Mouse (Mus musculus): ENCODE data around the gene Wdr60.

The Wdr60 gene

DNA sequence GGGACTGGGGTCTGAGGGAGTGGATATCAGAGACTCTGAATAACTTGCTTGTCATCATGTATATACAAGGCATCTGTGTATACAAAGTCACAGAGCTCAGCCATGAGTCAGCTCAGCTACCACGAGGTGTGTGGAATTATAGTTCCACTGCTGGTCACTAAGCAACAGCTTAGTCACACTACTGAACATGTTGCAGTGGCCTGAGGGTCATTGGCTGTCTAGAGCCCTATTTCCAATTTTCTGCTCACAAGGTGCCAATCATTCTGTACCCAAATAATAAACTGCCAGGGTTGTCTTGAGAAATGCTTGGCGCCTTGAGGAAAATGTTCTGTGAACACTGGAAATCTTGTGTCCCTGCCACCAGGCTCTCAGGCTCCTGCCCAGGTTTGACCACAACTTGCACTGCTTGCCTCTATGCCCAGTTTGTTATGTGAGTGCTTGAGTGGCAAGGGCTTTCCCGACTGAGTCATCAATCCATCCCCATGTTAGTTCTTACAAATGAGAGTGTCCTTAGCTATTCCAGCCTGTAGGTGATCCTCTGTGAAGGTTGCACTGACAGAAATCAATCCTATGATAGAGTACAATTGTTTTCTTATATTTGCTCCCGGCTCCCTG, 81.3 kb downstream of the Wdr60 start:
- DNase-seq, result no peak

DNA sequence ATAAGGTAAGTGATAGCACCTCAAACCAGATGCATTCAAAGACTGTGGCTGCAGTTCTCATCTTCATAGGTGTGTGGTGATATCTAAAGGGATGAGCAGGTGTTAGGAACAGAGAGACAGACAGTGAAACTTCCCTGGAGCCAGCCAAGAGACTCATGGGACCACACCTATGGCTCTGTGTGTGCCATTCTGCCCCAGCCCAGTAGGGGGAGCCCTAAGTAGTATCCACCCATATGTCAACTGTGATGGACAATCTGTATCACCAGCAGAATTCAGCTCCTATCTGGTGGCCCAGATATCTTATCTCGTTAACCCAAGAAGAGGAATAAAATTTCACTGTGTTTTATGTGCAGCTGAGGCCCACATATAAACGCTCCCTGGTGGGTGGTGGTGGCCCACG, 85.9 kb downstream of the Wdr60 start:
- DNase-seq, result peak; percentile 55 to 60

DNA sequence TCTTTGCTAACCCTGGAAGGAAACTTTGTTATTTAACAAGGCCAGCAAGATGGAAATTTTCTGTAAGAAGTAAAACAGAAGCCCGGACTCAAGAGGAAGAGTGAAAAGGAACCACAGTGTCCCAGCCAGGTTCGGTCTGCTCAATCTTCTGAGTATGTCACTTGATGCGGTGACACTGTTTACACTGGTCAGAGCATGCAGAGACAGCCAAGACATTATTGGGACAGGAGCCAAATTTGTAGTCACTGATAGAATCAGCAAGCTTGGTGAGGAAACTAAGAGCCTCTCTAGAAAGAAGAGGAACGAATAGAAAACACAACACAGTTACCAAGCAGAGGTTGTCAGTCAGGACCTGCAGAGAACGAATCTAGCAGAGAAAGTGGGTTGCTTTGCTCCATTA, 93.2 kb downstream of the Wdr60 start:
- DNase-seq, result no peak

DNA sequence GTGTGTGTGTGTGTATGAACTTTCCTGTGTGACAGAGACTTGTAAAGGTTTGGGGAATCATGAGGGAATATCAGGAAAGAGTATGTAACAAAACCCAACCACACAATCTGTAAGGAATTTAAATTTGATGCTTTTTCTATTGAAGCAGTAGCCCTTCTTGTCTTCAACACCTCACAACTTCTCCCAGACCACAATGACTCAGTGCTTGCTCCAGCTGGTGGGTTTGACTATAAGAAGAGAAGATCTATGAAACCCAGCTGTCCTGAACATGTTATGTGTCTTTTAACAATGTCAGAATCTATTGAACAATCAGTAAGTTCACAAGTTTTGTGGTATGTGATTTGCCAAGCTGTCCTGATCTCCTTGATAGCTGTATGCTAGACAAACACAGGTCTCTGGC, 97.5 kb downstream of the Wdr60 start:
- no peak for DNase-seq

DNA sequence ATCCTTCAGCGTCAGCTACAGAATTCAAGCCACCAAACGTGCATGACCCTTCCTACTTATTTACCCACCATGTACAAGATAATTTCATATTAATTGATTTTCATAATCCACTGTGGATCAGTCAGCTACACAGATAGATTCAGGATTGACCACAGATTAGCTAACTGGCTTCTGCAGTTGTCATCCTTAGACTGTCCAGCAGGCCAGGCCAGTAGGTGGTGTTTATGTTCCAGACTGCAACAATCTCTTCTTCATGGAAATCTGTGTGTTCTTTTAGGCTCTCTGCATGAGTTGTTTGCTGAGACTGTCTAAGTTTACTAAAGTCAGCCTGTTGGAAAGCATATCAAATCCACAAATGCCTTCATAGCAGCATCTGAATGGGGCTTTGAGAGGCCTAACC, 103.1 kb downstream of the Wdr60 start:
- DNase-seq, result no peak

DNA sequence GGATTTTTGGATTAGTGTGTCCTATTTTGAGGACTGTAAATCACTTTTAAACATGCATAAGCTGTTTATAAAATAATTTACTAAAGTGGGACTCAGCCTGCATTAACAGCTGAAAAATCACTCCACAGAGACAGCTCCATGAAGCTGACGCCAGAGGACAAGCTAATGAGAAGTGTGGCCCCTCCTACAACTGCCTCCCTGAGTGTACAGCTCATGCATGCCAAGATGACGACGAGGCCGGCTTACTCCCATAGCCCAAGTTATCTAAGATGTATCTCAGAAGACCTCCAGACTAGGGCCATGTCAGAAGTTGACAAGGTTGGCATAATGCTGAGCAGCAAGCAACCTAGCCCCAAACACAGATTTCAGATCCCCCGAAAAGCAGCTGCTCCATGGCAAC, 103.6 kb downstream of the Wdr60 start:
- DNase-seq, result no peak

DNA sequence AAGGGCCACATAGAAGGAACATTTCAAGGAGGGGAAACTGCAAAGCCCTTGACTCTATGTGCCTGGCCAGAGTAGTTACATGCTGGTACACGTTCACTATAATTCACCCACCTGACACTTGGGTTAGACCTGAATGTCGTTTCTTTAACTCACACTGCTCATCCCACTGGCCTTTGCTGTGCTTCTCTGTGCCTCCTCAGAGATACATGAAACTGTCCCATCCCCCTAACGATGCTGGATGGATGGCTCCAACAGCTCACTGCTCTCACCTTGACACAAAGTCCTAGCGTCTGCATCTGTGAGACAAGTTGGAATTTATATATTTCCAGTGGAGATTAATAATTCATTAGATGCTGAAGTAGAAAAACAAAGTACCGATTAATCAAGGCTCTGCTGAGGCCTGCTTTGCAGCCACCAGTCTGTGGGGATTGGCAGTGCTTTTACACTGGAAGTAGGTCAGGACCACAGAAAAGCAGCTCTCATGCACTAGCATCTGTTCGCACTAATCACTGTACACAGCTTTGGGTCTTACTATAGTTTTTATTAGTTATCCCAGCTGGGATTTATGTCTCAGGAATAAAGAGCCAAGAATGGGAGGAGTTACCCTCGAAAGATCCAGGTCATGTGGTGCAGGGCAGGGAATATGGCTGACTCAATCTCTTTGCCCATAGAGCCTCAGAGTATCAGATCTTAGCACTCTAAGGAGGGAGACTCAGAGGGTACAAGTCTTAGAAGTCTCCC, 105.9 kb downstream of the Wdr60 start:
- DNase-seq, result no peak
